Mouse (Mus musculus) E14TG2a.4 (cell line): ENCODE data around the gene Jmjd8.

Experiments used
- H3K27me3 ChIP-seq: 2 replicates; pipeline ENCODE4 v1.6.1; 2014; ENCODE audit warnings: low read length, control low read depth; ENCODE audit not compliant: insufficient read depth
- H3K36me3 ChIP-seq: 2 replicates; pipeline ENCODE4 v1.6.1; 2014; ENCODE audit warnings: low read length, control low read depth; ENCODE audit not compliant: insufficient read depth
- H3K4me1 ChIP-seq: replicated peaks from 2 replicates; pipeline ENCODE4 v1.6.1; 2014; ENCODE audit warnings: low read depth, low read length, control low read depth
- H3K4me3 ChIP-seq: replicated peaks from 2 replicates; pipeline ENCODE4 v1.5.1; 2014; ENCODE audit warnings: mild to moderate bottlenecking, low read length
- H3K9me3 ChIP-seq: 2 replicates; pipeline ENCODE4 v1.6.1; 2014; ENCODE audit warnings: low read length, control low read depth
- CTCF ChIP-seq: conservative IDR thresholded peaks from 2 replicates; pipeline ENCODE4 v1.5.1; 2014; ENCODE audit warnings: low read length
- NANOG ChIP-seq: IDR thresholded peaks from 2 replicates; pipeline ENCODE4 v1.6.1; 2014; ENCODE audit warnings: borderline replicate concordance, low read length, mixed read lengths
- POU5F1 ChIP-seq: IDR thresholded peaks from 2 replicates; pipeline ENCODE4 v1.6.1; 2014; ENCODE audit warnings: low read length, borderline replicate concordance

The Jmjd8 gene

GRCm38 (mm10) chr17:25828712-25829557 is at the start of gene Jmjd8:
Gene Jmjd8, plus strand, starts transcription at chr17:25828867.
- H3K27me3 ChIP-seq = no peaks in the 10 kb centered on the region
- H3K4me3 ChIP-seq = peak within 1 kb of the TSS; percentile 95
- peaks cover 66% of the 10 kb centered on the region for H3K36me3 ChIP-seq
- no peaks in the 10 kb centered on the region for H3K9me3 ChIP-seq
- peak; percentile 27 for TF ChIP-seq CTCF
- no peak for TF ChIP-seq POU5F1
- no peak for TF ChIP-seq NANOG
- H3K4me1 ChIP-seq = peaks cover 86% of the 10 kb centered on the region

- Histone ChIP-seq H3K4me3 (no peak overlapping the region), H3K9me3 (no peaks in the 10 kb centered on the region), H3K4me1 (peaks cover 39% of the 10 kb centered on the region), H3K36me3 (peaks cover 79% of the 10 kb centered on the region), H3K27me3 (no peaks in the 10 kb centered on the region)
- TF ChIP-seq CTCF (no peak), POU5F1 (no peak), NANOG (no peak)
These were observed 47.3 kb upstream of the Jmjd8 start for GRCm38 (mm10) chr17:25781339-25781738.

GRCm38 (mm10) chr17:25783086-25783485 is 45.6 kb upstream of the Jmjd8 start:
- no peaks in the 10 kb centered on the region for H3K9me3 ChIP-seq
- H3K27me3 ChIP-seq = no peaks in the 10 kb centered on the region
- H3K4me1 ChIP-seq = peaks cover 29% of the 10 kb centered on the region
- peaks cover 74% of the 10 kb centered on the region for H3K36me3 ChIP-seq
- TF ChIP-seq CTCF (no peak), POU5F1 (no peak), NANOG (no peak)
- no peak overlapping the region for H3K4me3 ChIP-seq

- Histone ChIP-seq H3K9me3 (no peaks in the 10 kb centered on the region), H3K27me3 (no peaks in the 10 kb centered on the region), H3K4me3 (peak overlapping the region; percentile 88; the same call in 1 of the 2 replicates), H3K4me1 (peaks cover 35% of the 10 kb centered on the region), H3K36me3 (peaks cover 71% of the 10 kb centered on the region)
- TF ChIP-seq CTCF (no peak), NANOG (no peak)
These were observed 44.6 kb upstream of the Jmjd8 start for GRCm38 (mm10) chr17:25783861-25784574.

GRCm38 (mm10) chr17:25785281-25785745 is 43.4 kb upstream of the Jmjd8 start, which contains the start of gene Haghl:
Gene Haghl, minus strand, starts transcription at chr17:25785673.
- peak within 1 kb of the TSS; percentile 88 for H3K4me3 ChIP-seq

GRCm38 (mm10) chr17:25786280-25786679 is 42.4 kb upstream of the Jmjd8 start, which contains the start of gene Ccdc78:
Gene Ccdc78, plus strand, starts transcription at chr17:25786580.
- Histone ChIP-seq H3K4me1 (peaks cover 34% of the 10 kb centered on the region), H3K36me3 (peaks cover 64% of the 10 kb centered on the region), H3K27me3 (no peaks in the 10 kb centered on the region), H3K9me3 (no peaks in the 10 kb centered on the region), H3K4me3 (peak within 1 kb of the TSS; percentile 88)
- TF ChIP-seq POU5F1 (no peak), CTCF (no peak), NANOG (no peak)

More at GRCm38 (mm10) chr17:25785281-25785745, 43.4 kb upstream of the Jmjd8 start, which contains the start of gene Haghl:
- Histone ChIP-seq H3K4me1 (peaks cover 34% of the 10 kb centered on the region), H3K36me3 (peaks cover 69% of the 10 kb centered on the region), H3K9me3 (no peaks in the 10 kb centered on the region), H3K27me3 (no peaks in the 10 kb centered on the region)
- TF ChIP-seq POU5F1 (no peak), CTCF (no peak), NANOG (no peak)

- no peaks in the 10 kb centered on the region for H3K27me3 ChIP-seq
- H3K36me3 ChIP-seq = peaks cover 58% of the 10 kb centered on the region
- TF ChIP-seq POU5F1 (no peak), CTCF (no peak), NANOG (no peak)
- H3K9me3 ChIP-seq = no peaks in the 10 kb centered on the region
- no peak overlapping the region for H3K4me3 ChIP-seq
- peaks cover 37% of the 10 kb centered on the region for H3K4me1 ChIP-seq
These were observed 41.7 kb upstream of the Jmjd8 start for GRCm38 (mm10) chr17:25786781-25787504.

GRCm38 (mm10) chr17:25791320-25791842 is 37.3 kb upstream of the Jmjd8 start:
- TF ChIP-seq NANOG = no peak
- no peak for TF ChIP-seq POU5F1
- no peak for TF ChIP-seq CTCF
- Histone ChIP-seq H3K27me3 (peaks cover 13% of the 10 kb centered on the region), H3K4me1 (peaks cover 58% of the 10 kb centered on the region), H3K36me3 (peaks cover 43% of the 10 kb centered on the region), H3K4me3 (peak overlapping the region; percentile 91), H3K9me3 (no peaks in the 10 kb centered on the region)
